Mouse (Mus musculus): ENCODE data around the gene Gm8108.
"Not testable (repeated sequence)": the region's sequence is repeated elsewhere in the genome, so short reads cannot be mapped to it uniquely, and the experiment has no call there.

The Gm8108 gene

DNA sequence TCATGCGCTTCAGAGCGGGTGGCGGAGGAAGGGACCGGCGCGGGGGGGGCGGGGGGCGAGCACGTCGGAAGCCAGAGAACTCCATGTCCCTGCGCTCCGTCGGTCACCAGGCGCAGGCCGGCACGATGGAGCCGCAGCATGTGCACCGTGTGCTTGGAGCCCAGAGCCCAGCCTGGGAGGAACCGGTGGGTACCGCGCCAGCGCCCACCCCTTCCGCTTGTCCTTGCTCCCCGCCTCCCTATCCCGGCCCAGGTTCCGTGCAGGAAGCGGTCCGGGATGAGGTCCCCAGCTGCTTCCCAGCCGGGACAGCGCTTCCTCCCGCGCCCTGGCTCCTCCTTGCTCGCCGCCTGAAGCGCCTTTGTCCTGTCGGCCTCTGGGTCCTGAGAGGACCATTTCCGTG, at the start of gene Gm8108:
TSS of gene Gm8108 (plus strand) at position 101 of the 400 bp plus-strand sequence.
- peak; percentile 27 for DNase-seq

GRCm38 (mm10) chr14:4083820-4084219, 26.5 kb upstream of the Gm8108 start, which contains the start of gene Gm3115:
Gene Gm3115, plus strand, starts transcription at chr14:4084120.
- not testable (repeated sequence) for DNase-seq

- not testable (repeated sequence) for DNase-seq
These were observed 31.3 kb downstream of the Gm8108 start for GRCm38 (mm10) chr14:4141646-4142045.

- DNase-seq, result not testable (repeated sequence)
These were observed 54.4 kb downstream of the Gm8108 start, which contains the start of gene Gm3127 for GRCm38 (mm10) chr14:4164730-4165129. Gene Gm3127, plus strand, starts transcription at chr14:4165030.

- peak; percentile 10 for DNase-seq
These were observed 71.7 kb downstream of the Gm8108 start for GRCm38 (mm10) chr14:4182030-4182429.
